Mouse (Mus musculus) fat pad, adult 2 months (tissue): Measurements from ENCODE around the gene Pacrg.

Experiments
- DNase-seq: peaks from one replicate; pipeline ENCODE4 v3.0.0-alpha.2; 2011; ENCODE audit warnings: low read depth, low spot score; ENCODE audit errors: extremely low read depth

Pacrg gene

DNA sequence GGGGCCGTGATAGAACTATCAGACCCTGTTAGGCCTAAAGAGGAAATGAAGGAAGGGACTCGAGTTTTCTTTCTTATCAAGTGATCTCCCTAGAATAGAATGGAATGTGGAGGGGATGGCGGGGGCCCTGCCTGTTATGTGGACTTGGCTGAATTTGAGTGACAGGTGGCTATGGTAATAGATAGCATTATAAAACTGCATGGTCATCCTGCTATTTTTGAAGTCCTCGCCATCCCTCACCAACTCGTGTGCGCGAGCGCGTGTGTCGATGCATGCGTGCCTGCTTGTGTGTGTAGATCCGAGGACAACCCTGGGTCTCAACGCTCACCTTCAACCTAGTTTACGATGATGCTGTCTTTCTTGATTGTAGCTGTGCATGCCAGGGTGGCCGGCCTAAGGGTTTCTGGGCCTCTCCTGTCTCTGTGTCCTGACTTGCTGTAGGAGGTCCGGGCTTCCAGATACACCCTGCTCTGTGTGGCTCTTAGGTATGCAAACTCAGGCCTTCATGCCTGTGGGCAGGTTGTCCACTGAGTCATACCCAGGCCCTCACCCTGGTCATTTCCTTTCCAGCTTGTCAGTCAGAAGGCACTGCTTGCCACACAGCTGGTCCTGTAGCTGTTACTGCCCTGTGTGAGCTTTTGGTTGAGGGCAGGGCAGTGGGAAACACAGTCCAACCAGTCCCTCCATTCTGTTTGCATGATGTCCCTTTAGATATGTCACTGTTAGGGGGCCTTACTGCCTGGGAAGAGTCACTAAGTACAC, 287.6 kb downstream of the Pacrg start:
- no peak for DNase-seq

DNA sequence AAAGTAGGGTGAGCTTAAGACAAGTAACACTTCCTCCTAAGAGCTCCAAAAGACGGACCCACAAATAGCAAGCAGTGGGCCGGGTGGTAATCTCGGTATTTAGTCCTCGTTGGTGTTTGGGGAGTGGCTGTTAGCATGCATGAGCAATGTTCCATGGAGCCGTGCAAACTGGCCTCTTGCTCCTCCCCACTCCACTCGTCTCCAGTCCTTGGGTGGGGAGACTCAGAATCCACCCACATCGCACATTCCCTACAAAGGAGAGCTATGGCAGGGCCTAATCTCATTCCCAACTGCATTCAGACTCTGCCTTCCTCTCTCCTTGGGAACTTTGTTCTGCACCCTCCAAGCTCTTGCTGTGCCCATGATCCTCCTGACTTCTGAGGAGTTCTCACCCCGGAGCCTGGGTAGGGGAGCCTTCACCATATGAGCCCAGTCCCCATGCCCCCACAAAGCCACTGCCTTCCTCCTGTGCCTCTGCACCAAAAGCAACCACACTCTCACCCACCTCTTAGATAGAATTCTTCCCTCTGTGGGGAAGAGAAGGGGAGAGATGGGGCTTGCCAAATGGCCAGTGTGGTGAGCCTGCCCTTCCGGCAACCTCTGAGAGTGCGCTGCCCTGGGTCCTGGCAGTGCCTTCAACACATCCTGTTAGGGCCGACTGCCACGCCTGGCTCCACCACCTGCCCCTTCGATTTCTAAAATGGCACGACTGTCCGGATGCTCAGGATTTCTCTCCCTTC, 289.2 kb downstream of the Pacrg start:
- DNase-seq = no peak

DNA sequence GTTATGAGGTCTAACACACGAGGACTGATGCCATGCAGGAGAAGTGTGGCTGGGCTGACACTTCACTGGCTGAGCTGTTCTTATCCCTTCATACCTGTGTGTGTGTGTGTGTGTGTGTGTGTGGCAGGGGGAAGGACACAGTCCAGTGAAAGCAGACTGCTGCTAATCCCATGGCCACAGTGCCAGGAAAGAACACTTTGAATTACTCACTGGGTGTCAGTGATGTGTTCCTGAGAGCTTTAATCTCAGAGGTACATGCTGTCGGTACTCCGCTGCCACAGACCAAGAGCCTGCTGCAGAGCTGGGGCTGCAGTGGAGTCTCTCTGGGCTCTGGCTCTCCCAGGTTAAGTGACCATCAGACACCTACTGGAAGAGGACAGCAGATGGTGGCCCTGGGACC, 290.3 kb downstream of the Pacrg start:
- no peak for DNase-seq

DNA sequence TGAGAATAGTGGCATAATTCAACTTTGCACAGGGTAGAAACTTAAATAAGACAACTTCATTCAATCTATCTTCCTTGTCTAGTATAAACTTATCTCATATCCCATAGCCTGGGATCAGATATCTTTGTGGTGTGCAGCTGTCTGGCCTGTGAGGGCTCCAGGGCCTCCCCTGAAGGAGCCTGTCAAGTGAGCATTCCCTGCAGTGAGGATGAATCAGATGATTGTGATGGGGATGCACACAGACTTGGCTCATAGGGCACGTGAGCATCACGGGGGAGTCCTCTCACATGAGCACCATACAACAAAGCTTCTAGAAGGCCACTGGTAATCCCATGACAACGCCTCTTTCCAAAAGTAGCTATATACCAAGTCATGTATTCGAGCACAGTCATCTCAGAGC, 291.1 kb downstream of the Pacrg start:
- DNase-seq = no peak

DNA sequence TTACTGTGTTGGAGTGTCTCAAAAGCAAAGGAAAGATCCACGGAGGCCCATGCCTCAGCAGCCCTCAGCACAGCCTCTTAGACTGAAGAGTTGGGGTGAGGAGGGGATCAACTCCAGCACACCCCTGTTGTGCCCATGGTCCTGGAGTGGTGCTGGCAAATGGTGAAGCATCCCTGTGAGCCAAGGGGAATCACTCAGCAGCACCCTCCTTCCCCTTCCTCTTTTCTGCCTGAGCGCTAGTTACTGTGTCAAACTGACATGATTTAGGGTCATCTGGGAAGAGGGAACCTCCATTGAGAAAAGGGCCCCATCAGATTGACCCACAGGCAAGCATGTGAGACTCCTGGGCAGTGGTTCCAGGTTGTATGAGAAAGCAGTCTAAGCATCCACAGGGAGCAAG, 299.3 kb downstream of the Pacrg start:
- no peak for DNase-seq

DNA sequence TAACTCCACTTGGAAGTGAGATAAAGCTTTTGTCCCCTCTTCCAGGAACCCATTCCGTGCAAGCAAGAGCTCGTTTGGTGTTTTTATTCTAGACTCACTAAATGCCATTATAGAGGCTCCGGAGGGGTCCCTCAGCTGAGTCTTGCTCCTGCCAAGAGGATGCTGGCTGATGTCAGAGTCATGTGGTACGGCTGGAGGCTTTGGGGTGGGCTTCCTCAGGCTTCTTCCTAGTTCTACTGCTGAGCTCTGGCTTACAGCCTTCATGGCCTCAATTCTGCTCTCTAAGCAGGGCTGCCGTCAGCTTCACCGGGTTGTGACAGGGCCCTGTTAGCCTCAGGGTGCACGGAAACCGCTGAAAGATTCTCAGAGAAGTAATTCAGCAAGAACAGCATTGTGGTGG, 305.9 kb downstream of the Pacrg start:
- no peak for DNase-seq

DNA sequence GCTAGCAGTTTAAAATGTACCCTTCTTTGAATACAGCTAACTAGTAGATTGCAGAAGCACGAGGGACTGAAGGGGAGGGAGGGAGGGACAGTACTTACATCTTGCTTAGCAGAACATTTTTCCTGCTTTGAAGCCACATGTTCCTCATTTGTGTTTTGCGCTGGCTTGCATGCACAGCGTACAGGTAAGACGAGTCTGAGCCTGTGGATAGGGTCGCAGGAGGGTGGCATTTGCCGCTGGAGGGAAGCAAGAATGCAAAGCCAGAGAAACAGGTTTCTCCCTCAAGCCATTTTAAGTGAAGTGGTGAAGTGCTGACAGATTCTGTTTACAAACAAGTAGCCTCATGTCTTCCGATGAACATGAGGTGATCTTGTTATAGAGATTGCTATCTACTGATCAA, 306.6 kb downstream of the Pacrg start:
- DNase-seq = no peak

DNA sequence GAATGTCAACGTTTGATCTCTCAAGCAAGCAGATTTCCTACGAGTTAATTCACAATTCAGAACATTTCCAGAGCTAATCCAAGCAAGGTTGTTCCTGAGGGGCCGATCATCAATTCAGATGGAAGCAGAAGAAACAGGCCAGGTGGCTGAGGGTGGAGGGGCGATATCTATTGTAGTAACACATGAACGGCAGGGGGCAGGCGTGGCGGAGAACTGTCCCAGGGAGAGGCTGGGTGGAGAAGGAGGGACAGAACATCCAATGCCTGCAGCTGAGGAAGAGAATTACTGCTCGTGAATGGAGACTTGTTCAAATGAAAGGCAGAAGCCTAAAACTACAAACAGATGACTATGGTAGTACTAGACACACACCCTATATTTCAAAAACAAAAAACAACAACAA, 309.1 kb downstream of the Pacrg start:
- no peak for DNase-seq

DNA sequence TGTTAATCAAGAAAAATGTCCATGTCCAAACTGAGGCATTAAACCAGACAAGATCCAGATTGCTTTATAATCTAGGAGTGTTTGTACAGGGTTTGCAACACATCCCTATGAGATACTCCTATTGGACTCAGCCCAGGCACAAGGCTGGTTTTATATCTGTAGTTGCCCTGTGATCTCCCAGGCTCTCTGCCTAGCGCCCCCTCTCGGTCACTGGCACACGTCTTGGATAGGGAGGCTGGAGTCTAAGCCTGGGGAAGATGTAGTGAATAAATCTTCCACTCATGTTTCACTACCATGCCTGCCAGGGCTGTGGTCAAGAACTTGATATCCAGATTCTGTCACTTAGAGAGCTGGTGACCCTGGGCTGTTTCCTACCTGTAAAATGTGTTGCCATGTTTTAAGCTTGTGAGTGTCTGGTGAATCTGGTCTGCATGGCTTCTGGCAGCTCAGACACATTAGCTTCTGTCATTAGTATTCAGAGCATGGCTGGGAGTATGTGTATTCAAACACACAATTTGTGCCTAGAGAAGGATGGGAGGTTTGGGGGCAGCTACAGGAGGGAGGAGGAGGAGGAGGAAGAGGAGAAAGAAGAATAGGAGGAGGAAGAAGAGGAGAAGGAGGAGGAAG, 310.7 kb downstream of the Pacrg start:
- DNase-seq = no peak

DNA sequence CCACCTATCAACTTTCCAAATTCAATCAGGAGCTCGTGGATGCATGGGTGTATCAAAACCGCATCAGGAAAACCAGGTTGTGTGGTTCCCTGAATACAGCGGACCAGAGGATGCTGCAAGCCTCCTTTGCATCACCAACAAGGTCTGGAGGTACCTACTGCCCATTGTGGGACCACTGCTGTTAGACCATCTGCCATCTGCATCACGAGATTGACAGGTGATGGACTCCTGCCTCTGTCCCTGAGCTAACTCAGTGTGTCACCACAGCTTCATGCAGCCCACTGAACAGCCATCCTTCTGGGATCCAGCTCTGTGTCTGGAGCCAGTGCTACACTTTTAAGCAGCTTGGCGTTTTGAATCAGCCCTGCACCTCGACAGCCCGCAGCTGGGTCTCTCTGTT, 318.8 kb downstream of the Pacrg start:
- DNase-seq = no peak

DNA sequence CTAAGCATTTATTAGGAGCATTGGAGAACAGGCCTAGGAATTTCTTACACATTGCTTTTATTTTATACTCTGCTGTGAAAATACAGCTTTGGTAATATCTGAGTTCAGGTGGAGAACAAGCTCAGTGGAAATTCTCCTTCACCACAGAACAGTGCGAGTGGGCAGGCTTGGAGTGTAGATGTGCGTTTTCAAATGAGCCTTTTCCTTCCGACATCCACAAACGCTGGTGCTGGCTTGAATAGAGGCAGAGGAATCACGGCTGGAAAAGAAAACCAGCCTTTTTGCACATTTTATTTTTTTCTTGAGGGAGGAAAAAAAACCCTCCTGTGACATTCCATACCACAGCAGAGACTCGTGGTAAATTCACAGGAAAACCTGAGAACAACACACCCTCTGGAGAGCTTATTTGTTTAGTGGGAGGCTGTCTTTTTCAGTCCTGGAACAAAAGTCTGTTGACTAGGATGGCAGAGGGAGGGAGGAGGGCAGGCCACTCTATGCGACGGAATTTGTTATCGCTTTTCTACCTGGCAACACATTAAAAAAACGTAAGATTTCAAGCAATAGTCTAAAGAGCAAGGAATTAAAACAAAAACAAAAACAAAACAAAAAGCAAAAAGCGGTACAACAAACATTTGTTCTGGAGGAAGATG, 320.5 kb downstream of the Pacrg start:
- no peak for DNase-seq

DNA sequence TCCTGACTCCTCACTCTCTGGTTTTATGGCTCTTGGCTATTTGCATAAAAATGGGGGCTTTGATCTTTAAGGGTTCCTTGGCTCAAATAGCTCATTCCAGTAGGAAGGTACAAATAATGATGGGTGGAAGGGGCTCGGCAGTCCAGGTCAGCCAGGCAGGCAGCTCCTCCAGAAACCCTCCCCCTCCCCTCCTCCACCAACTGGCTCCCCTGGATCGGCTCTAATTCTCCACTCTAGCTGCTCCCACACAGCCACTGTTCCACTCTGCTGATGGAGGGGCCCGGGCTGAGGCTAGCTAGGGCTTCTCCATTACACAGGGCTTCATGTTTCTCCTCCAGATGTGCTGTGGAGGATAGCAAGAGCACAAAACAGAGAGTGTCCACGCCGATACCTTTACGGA, 325.3 kb downstream of the Pacrg start:
- DNase-seq = no peak

DNA sequence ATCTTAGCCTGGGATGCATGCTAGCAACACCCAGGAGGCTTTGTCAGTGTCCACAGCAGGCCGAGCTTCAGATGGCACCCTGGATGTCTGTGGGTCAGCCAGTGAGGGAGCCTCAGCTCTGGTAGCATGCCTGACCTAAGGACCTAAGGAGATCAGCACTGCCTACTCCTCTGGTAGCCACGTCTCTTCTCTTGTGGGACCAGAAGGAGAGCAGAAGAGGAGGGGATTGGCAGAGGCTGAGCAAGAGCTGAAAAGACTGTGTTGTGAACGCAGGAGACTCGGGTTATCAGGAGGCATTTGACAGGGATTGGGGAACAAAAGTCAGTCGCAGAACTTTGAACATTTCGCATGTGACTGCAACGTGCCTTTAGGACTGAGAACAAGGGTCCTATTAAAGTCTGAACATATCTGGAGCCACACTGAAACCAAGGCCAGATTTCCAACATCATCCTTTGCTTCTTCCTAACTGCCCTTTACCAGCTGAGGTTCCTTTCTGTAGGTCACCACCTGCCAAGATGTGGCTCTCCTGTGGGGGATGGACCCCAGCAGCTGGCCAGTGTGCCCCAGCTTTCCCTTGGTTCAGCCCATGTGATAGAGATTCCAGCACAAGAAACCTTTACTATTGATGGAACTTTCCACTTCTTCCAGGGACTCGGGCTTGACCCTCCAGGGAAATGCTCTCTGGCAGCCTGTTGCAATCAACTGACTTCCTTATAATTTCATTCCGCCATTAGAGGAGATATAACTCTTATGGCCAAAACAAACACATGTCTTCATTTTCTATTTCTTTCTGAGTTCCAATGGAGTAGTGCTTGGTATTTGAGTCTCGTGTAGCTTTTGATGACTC, 329.0 kb downstream of the Pacrg start:
- DNase-seq = no peak

DNA sequence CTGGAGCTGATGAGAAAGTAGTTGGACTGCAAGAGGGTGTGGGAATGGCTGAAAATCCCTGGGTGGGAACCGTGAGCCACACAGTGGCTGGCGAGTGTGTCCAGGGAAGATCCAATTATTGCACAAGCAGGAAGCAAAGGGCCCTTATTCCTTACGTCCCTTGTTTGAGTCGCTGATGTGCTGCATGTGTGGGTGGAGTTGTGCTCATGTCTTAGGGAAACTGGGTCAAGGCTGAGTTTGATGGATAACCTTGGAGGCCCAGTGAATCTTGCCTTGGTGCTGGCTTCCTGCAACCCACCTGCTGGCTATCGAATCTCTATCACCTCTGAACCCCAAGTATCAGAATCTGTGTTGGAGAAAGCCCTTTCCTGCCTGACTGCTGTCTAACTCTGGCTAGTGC, 329.6 kb downstream of the Pacrg start:
- DNase-seq = no peak

DNA sequence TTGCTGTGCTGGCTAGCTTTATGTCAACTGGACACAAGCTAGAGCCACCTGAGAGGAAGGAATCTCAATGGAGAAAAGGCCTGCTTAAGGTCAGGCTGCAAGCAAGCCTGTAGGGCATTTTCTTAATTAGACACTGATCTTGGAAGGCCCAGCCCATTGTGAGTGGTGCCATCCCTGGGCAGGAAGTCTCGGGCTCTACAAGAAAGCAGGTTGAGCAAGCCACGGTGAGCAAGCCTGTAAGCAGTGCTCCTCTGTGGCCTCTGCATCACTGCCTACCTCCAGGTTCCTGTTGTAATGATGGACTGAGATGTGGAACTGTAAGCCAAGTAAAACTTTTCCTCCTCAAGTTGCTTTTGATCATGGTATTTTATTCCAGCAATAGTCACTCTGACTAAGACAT, 332.0 kb downstream of the Pacrg start:
- DNase-seq = no peak

DNA sequence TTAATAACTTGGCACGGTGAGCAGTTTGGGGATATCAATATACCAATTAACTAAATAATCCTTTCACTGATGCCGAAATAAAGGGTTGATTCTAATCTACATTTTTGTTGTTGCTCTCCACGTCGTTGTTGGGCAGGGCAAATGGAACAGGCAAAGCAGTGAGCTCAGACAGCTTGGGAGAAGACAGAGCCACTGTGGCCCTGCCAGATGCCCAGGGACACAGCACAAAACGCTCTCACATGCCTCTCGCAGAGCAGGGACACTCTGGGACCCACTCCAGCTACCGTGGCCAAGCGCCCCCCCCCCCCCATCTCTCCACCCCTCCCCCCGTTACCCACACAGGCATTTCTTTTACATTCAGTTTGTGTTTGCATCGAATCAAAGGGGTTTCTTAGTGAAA, 332.6 kb downstream of the Pacrg start:
- DNase-seq = no peak

DNA sequence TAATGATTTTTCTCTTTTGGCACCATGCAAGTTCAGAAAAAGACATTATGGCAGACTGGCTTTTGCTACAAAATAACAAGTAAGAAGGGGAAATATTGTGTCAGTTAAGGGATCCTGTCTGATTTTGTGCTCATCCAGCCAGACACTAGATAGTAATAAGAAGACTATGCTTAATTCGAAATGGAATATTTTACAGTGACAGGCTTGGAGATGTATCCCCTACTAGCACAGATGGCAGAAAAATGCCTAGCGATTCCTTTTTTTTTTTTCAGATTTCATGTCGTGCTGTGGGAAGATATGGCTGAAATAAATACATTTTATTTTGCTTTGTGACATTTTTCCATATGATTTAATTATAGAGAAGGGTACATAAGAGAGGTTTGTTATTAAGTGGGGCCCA, 333.2 kb downstream of the Pacrg start:
- DNase-seq = no peak

DNA sequence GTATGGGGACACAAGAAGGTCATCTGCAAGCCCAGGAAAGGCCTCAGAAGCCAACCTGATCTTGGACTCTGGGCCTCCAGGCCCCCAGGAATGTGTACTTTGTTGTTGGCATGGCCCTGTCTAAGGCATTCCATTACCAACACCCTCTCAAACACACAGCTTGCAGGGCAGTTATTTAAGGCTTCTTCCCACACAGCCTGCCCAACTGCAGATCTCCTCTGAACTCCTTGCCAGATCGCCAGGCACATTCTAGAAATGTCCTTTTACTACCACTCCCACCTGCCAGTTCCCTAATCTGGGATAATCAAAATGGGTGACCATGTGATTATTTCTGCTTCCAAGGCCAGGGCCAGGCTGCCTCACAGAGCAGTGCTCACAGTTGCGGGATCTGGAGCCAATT, 338.7 kb downstream of the Pacrg start:
- DNase-seq = no peak

DNA sequence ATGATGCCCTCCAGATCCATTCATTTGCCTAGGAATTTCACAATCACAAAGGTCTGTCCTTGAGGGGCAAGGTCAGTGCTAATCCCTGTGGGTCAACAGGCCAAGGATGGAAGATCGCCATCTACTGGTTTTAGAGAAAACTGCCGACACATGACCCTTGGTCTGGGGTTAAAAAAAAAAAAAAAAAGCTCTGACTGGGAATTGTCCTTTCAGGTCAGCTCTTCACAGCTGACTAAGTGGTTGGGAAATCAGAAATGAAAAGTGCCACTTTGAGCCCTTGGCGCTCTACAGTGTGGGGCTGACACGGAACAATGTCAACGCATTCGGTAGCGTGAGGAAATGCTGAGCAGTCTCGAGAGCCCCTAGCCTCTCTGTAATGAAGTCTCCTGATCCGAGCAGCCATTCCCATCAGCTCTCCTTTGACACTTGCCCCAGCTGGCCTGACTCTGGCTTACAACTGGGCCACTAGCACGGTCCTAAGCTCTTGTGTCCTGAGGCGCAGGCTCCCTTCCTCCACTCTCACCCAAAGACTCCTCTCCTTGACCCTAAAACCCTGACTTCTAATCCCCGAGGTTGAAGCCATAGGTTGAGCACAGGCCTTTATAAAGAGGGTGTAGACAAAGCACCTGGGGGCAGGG, 339.2 kb downstream of the Pacrg start:
- DNase-seq = no peak

DNA sequence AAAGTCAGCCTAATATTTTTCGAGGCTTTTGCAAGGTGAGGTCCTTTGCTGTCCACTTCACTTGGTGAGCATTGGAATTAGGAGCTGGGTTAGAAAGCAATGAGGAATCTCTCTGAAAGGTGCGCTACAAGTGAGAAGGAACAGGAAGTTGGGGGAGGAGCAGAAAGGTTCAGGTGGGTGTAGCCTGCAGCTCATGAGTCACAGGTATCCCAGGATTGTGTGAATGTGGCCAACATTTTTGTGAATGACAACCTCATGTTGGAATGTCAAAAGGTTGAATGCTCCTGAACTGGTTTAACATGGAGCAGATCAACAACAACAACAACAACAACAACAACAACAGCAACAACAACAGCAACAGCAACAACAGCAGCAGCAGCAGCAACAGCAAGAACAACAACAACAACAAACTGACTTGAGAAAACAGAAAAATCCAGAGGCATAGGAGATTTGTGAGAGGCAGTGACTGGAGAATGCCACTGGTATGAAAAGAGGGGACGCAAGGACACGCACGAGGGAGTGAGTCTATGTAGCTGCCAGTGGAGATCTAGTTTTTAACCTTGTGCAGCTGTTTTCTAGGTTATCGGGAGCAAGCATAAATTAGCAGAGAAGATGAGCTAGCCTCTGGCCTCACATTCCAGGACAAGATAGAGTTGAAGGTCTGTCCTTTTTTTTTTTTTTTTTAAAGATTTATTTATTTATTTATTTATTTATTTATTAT, 341.0 kb downstream of the Pacrg start:
- no peak for DNase-seq
